Mouse (Mus musculus) cerebellum, postnatal 10 days (tissue): ENCODE measurements around the gene Slc27a2.
A peak's percentile ranks its signal among the peaks of the same experiment; 100 is the strongest.

Experiments
- DNase-seq, 2 experiments: peaks; one replicate each; pipeline ENCODE4 v3.0.0; 2021; ENCODE audit warnings: mixed read lengths in 2 of 2

Gene Slc27a2

GRCm38 (mm10) chr2:126555533-126555932, 3.3 kb downstream of the Slc27a2 start:
- no peak for DNase-seq

DNA sequence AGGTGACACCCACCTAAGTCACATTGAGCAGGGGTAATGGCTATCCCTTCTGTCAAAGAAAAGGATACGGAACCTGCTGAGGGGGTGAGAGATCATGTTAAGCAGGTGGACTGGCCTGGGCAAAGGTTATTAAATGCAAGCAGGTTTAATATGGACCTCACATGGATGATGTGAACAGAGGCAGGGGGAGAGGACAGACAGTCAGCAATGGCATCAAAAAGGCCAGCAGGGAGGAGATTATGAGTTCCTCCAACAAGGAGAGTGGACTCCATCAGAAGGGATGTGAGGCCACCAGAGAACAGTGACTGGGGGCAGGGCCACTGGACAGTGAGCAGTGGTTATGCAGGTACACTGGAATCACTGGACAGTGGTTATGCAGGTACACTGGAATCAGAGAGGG, 7.9 kb downstream of the Slc27a2 start:
- DNase-seq: no peak

- DNase-seq: peak; percentile 35 to 46
Measured at GRCm38 (mm10) chr2:126563411-126564105, 11.4 kb downstream of the Slc27a2 start.

- no peak for DNase-seq
Measured at GRCm38 (mm10) chr2:126572163-126572562, 20.0 kb downstream of the Slc27a2 start.

GRCm38 (mm10) chr2:126572747-126573146, 20.5 kb downstream of the Slc27a2 start:
- no peak for DNase-seq

DNA sequence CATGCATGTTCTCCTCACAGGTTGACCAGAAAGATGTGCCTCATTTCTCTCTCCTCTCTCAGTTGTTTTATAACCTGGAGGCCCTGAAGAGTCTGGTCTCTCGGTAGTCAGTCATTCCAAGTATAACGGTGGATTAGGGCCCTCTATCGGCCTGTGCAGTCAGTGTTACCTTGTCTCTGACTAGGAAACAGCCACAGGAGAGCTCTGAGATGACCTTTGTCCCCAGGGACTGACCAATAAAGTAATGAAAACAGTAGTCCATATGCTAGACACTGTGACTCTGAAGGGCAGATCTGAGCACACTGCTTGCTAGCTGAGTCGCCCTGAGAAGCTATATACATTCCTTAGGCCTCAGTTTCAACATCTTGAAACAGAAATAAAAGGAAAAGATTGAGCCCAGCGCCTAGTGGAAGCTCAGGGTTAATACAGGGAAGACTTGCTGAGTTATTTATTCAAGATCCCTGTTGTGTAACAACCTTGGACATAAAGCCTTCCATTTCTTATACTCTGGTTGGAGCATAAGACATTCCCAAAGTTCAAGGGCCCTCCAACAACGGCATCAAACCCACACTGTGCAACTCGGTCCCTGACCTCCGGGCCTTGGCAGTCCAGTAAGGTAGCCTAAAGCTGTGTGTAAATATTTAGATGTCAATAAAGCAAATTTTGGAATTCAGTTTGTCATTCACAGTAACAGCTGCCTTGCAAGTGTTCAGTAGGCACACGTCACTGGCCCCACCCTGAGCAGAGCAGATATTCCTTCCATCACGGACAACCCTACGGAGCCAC, 23.4 kb downstream of the Slc27a2 start:
- DNase-seq: no peak

DNA sequence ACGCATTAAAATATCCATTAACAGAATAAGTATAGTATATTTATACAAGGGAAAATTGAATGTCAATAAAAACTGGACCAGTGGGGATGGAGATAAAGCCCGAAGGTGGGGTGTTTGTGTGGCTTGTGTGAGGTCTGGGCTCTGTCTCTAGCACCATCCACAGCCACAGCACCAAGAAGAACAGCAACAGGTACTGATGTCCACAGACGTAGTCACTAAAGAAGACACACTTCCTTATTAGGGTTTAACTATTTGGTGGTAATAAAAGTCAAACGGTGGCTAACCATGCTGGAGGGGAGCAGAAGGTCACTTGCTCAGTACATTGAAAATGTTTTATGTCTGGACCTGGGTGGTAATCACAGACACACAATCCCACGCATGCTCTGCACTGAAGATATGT, 25.2 kb downstream of the Slc27a2 start:
- no peak for DNase-seq

DNA sequence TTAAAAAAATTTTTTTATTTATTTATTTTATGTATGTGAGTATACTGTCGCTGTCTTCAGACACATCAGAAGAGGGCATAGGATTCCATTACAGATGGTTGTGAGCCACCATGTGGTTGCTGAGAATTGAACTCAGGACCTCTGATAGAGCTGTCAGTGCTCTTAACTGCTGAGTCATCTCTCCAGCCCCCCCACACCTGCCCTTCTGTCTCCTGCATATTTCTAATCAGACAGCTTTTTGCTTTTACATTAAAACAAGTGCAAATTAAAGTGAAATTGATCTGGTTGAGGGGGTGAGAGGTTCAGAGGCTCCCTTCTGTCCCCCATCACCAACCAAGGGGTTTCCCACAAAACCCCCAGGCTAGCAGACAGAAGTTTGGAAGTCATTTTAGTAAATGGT, 27.1 kb downstream of the Slc27a2 start:
- DNase-seq: no peak

- DNase-seq: peak; percentile 15 to 26
Measured at GRCm38 (mm10) chr2:126583960-126584359, 31.8 kb downstream of the Slc27a2 start.

DNA sequence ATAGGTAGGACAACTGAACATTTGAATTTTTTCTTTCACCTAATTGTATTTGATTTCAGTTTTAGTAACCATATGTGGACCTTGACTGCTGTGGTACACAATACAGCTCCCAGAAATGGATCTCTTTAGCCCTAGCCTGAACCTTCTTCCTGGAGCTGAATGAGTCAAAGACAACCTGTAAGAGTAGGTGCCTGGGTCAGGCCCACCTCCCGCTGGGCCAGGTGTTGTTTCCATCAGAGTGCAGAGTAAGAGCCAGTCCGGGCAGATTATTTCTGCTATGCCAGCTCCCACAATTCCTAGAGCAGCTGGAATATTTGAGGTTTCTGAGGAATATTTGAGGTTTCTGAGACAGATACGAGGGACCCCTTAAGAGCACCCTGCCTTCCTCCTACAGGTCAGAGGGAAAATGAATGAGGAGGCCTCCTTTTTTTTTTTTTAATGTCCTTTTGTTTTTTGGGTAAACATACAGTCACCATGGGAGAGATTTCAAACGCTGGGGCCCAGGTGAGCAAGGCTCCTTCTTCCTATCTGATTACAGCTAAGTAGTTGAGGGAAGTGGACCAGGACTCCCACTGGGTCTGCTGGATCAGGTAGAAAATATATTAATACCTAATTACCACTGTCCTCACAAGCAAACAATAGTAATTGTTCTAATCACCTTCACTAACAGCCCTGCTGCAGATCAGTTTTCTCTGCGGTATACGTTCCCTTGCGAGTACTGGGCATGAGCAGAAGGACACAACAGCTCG, 32.6 kb downstream of the Slc27a2 start:
- DNase-seq: no peak

- DNase-seq: no peak
Measured at GRCm38 (mm10) chr2:126587468-126587867, 35.3 kb downstream of the Slc27a2 start.

DNA sequence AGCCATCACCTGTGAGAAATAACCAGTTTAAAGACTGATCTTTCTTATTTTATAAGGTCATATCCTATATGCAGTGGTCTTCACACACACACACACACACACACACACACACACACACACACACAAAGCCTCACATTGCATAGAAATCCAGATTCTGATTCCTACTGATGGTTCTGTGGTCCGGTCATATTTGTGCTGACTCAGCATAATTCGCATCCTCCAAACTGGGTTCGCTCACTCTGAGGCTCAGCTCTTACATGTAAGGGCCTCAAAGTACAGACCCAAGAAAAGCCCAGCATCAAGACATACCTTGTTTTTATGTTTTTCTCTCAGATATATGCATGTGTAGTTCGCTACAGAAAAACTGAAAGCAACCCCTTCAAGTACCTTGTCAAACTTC, 39.1 kb downstream of the Slc27a2 start:
- no peak for DNase-seq

DNA sequence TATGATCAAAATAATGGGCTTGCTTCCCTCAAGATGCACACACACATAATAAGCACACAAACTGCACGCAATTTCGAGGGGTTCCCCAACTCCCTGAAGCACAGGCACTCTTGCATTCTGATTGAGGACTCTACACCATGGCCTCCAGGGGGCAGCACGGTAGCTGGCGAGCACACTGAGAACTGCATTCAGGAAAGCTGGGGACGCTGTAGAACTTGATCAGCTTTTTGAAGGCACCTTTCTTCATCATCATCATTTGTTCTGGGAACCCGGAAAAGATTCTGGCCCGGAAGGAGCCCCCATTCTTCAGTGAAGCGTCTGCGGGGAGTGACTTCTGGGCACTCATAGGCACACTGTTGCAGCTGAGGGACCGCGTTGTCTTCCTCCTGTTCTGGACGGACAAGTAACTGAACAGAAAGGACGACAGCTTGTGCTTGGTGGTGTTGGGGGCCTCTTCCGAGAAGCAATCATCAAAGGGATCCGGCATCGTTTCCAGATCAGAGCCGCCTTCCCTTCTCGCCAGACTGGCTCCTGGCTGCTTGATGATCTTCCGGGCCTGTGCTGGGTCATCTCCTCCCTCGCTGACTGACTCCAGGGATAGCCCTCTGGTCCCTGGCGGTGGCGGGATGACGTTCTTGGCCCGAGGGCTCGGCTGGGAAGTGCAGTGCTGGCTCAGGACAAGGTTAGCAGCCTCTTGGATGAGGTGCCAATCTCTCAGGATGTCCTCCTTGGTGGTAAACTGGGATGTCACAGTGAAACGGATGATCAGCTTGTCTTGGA, 41.8 kb downstream of the Slc27a2 start:
- DNase-seq: peak; percentile 85 to 86

DNA sequence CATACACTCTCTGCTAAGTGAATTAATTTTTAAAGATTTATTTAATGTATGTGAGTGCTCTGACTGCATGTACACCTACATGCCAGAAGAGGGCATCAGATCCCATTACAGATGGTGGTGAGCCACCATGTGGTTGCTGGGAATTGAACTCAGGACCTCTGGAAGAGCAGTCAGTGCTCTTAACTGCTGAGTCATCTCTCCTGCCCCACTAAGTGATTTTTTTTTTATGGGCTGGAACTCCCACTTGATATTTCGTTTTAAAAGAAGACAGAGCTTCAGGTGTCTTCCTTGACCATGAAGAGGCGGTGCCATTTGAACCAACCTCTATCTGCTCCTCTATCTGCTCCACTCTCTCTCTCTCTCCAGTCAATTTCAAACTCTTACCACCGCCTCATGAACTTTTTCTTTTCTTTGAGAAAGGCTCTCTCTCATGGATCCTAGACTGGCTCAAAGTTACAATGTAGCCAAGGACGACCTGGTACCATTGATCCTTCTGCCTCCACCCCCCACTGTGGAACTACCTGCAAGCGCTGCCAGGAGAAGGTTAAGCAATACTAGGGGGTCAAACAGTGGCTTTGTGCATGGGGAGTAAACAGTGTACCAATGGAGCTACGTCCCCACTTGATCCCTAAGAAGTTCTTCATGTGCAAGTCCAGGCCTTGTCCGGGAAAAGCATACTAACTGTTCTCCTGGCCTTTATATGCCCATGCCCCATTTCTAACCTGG, 44.3 kb downstream of the Slc27a2 start:
- no peak for DNase-seq

DNA sequence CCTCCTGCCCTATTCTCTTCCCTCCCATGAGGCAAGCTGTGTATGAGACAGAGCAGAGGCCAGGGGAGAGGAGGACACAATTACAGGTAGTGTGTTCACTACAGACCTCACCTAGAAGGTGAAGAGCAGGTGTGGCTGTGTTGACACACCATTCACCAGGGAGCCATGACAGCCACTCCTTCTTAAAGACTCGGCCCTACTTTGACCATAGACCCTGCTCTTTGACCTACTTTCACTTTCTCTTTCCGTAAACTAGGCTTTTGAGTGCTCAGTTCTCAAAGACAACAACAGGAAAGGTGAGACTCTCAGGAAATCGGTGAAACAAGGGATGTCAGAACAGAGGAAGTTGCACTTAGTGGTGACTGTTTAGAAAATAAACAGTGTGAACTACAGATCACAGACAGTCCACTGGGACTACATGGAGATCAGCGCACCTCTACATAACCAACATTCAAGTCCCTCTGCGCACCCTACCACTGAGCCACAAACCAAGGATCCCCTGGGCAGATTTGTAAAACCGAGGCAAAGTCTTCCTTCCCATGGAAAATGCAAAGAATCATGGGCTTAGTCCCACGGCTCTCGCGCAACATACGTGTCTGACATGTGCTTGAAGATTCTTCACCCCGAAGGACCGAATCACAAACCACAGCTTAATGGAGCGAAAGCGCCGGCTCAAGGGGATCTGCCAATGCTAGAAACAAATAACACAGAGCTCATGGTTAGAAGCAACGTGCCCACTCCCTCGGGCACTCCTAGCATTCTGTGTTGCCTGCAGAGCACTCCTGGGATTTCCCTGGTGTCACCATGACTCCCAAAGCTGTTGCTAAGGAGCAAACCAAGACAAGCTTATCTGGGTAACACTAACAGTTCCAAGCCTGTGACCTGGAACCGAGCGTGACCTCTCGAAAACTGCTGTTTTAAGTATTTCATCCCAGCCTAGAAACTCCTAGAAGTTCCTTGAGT, 45.4 kb downstream of the Slc27a2 start:
- DNase-seq: no peak

DNA sequence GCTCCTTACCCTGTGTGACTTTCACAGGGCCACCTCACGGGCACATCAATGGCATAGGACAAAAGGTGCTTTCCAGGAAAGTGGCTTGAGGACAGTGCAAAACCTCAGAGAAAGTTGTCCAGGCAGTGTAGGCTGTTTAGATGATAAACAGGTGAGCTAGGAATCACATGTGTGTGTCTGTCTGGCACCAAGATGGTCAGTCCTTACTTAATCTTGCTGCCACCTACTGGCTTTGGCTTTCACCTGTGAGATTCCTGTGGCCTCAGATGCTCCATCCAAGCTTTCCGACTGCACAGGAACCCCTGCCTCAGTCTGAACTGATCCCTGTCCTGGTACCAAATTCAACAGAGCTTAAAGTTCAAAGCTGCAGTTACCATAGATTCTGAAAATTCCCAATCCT, 46.2 kb downstream of the Slc27a2 start:
- no peak for DNase-seq

- DNase-seq: peak; percentile 44 to 50
Measured at GRCm38 (mm10) chr2:126599005-126599404, 46.8 kb downstream of the Slc27a2 start.

DNA sequence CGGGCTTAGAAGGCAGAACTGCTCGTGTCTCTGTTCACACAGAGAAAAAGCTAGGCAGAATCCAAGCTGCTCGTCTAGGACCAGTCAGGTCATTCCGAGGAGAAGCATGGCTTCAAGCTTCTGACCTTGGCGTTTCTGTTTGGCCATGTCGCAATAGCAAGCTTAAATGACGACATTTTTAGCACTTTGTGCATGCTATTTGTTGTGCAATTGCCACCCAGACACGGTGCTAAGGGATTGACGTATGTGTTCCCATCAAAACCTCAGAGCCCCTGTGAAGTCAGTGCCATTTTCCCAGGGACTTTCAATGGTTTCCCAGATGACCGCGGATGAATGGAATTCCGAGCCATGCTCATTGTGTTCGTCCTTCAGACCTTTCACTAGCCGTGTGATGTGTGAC, 48.3 kb downstream of the Slc27a2 start:
- DNase-seq: no peak

- no peak for DNase-seq
Measured at GRCm38 (mm10) chr2:126601918-126602600, 49.9 kb downstream of the Slc27a2 start.

DNA sequence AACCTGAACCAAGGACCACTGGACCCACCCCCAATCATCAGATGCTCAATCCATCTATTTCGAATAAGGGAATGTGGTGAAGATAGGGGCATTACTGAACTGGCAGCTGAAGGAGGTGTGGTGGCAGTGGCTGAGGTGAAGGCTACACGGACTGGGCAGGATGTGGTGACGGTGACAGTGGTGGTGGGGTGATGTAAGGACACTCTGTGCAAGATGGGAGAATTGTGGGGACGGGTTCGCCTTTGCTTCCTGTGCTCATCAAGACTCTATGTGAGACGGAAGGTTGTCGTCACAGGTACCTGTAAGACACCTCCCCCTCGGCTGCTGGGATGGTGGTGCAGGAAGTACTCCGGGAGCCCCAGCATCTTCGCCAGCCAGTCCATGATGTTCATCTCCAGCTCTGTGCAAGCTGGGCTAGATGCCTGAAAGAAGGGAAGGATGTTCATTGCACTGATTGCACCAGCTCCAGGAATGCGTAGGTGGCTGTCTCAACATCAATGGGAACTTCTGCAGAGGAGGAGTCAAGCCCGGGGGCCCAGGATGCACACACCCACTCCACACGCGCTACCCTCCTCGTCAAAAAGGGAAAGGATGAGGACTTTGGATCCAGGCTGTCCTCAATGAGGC, 54.0 kb downstream of the Slc27a2 start:
- DNase-seq: no peak
